Mouse (Mus musculus) embryonic fibroblast, embryonic 13.5 days (primary cell): ENCODE measurements around the gene Sp7.

Experiments used
- CTCF ChIP-seq: IDR thresholded peaks from 2 replicates; pipeline ENCODE4 v1.5.1; 2011; ENCODE audit warnings: mild to moderate bottlenecking, control low read depth, low read length, moderate library complexity, borderline replicate concordance; ENCODE audit not compliant: insufficient read depth
- POLR2A ChIP-seq: IDR thresholded peaks from 2 replicates; pipeline ENCODE4 v1.6.1; 2011; ENCODE audit warnings: low read depth, mild to moderate bottlenecking, control low read depth, low read length, moderate library complexity

DNA sequence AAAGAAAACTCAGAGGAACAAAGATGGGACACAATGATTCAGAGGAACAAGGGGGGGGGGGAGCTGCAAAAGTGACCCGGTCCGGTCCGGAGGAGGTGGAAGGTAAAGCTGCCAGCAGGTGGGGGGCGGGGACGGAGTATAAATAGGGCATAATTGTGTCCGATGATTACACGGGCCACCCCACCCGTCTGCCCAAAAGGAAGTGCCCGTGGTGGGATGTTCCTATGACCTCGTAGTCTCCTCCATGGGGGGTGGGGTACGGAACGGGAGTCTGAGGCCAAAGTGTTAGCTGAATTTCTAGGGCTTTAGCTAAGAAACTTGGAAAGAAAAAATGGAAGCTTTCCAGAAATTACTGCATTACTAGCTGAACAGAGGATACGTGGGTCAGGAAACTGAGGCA lies 3.0 kb upstream of the Sp7 start:
- TF ChIP-seq CTCF, result no peak
- no peak for TF ChIP-seq POLR2A
